Mouse (Mus musculus): ENCODE measurements around the gene Rnf149. TPM values are rescaled to one million over a fixed set of nuclear protein-coding genes. Genes with fewer than 3 reads are reported as not detected.
A peak's percentile ranks its signal among the peaks of the same experiment; 100 is the strongest.

Rnf149 gene
- total and polyA plus RNA-seq, 3 experiments, result 12.6 to 32.3 (median 21.5) TPM

GRCm38 (mm10) chr1:39504261-39504660 is 72.9 kb downstream of the Rnf149 start:
- Histone ChIP-seq H3K79me2 (replicated peaks; ENCODE audit: control insufficient read depth, extremely low read depth, insufficient read depth, poor library complexity, severe bottlenecking) (no peaks in the 10 kb centered on the region), H3K27me3 (replicated peaks) (peaks cover 2% of the 10 kb centered on the region), H3K4me1 (ENCODE audit: control insufficient read depth in 1 of 2, insufficient read depth in 2 of 2) (no peaks in the 10 kb centered on the region), H3K9ac (ENCODE audit: insufficient read depth, low read depth) (no peak overlapping the region), H3K36me3 (replicated peaks in 1 of 2; ENCODE audit: control insufficient read depth in 1 of 2, insufficient read depth in 1 of 2, low read length in 1 of 2) (no peaks in the 10 kb centered on the region), H3K4me2 (ENCODE audit: insufficient read depth, low read depth, poor library complexity, severe bottlenecking) (no peak overlapping the region), H3K9me3 (replicated peaks; ENCODE audit: low read length) (no peaks in the 10 kb centered on the region), H3K27ac (ENCODE audit: insufficient read depth, low read depth) (no peak overlapping the region), H3K4me3 (replicated peaks in 1 of 3; ENCODE audit: low read depth in 2 of 3, low read length in 2 of 3, poor library complexity in 1 of 3) (no peak overlapping the region)
- in situ Hi-C loops (cut with MboI; ENCODE audit: low pct_ligation_motif_present, low pct_unique_long_range_greater_than_20kb, low sequenced_read_pairs) (loop anchor here (5.0 kb wide), 2 partner anchors 47 to 112 kb away; no protein-coding TSS in a partner anchor), dilution Hi-C loops (cut with MboI; ENCODE audit: extremely low pct_ligation_motif_present, extremely low pct_unique_long_range_greater_than_20kb, low sequenced_read_pairs) (no loop called here)
- DNase-seq (ENCODE audit: extremely low read depth), result peak; percentile 35
- TF ChIP-seq SMC3 (IDR thresholded peaks at IDR 0.05; ENCODE audit: low read depth, low read length) (peak; percentile 45), KAT2A (IDR thresholded peaks at IDR 0.05; ENCODE audit: insufficient replicate concordance, low read length) (no peak), POLR2A (IDR thresholded peaks at IDR 0.05; ENCODE audit: low read depth, low read length) (no peak), TCF12 (IDR thresholded peaks at IDR 0.05; ENCODE audit: low read depth, low read length) (no peak), MAX (IDR thresholded peaks at IDR 0.05; ENCODE audit: low read length) (no peak), E2F4 (IDR thresholded peaks at IDR 0.05; ENCODE audit: insufficient replicate concordance, low read depth, low read length) (no peak), JUN (IDR thresholded peaks at IDR 0.05; ENCODE audit: insufficient read depth, low read depth, low read length) (no peak), MAFK (IDR thresholded peaks at IDR 0.05; ENCODE audit: insufficient replicate concordance, low read length) (no peak), NELFE (IDR thresholded peaks at IDR 0.05; ENCODE audit: low read depth, low read length) (no peak), PAX5 (IDR thresholded peaks at IDR 0.05; ENCODE audit: low read length) (no peak), RAD21 (IDR thresholded peaks at IDR 0.05; ENCODE audit: low read depth, low read length) (peak; percentile 65), USF2 (conservative IDR thresholded peaks at IDR 0.05; ENCODE audit: low read depth, low read length) (no peak), TBP (conservative IDR thresholded peaks at IDR 0.05; ENCODE audit: low read depth, low read length) (no peak), CTCF (conservative IDR thresholded peaks at IDR 0.05 in 1 of 2, IDR thresholded peaks at IDR 0.05 in 1 of 2; ENCODE audit: low read depth in 2 of 2, low read length in 2 of 2) (peak in 1 of 2 experiments; percentile 65; a peak in 2 of 4 replicates), IRF4 (IDR thresholded peaks at IDR 0.05; ENCODE audit: low read depth, low read length) (no peak), MAZ (IDR thresholded peaks at IDR 0.05; ENCODE audit: low read depth, low read length) (no peak), POLR2AphosphoS2 (IDR thresholded peaks at IDR 0.05; ENCODE audit: low read depth, low read length) (no peak), GABPA (IDR thresholded peaks at IDR 0.05; ENCODE audit: insufficient replicate concordance, low read depth, low read length) (no peak), USF1 (IDR thresholded peaks at IDR 0.05; ENCODE audit: low read depth, low read length) (no peak), ZC3H11A (IDR thresholded peaks at IDR 0.05; ENCODE audit: low read depth, low read length) (no peak), MYC (IDR thresholded peaks at IDR 0.05; ENCODE audit: low read depth, low read length) (peak; percentile 70; the same call in 1 of the 2 replicates), MEF2A (IDR thresholded peaks at IDR 0.05; ENCODE audit: borderline replicate concordance, low read depth, low read length) (no peak), CHD1 (IDR thresholded peaks at IDR 0.05; ENCODE audit: low read depth, low read length) (no peak), SIN3A (IDR thresholded peaks at IDR 0.05; ENCODE audit: low read length) (no peak), RCOR1 (conservative IDR thresholded peaks at IDR 0.05; ENCODE audit: low read depth, low read length) (no peak), ELF1 (IDR thresholded peaks at IDR 0.05; ENCODE audit: low read depth, low read length) (no peak)
